In the genomic region with DNA sequence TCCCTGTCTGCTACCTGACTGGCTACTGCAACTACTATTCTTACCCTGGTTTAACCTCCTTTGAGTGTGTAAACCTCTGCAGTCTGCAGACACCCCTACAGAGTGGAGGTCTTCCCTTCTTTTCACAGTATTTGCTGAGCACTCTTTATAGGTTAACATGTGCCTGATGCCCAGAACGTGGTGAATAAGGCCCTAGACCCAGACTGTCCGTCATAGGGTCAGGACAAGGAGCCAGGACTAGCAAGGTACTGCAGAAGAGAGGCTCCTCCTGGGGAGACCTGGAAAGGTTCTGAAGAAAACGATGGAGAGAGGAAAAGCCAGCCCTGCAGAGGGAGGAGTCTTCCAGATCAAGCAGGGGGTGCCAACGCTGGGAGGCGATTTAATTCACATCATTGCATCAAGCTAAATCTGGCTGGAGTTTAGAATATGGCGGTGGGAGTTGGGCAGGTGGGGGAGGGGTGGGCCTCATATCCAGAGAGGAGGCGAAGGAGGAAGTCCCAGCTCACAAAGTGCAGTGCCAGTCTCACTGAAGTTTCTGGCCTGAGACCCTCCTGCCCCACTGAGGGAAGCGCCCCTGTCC, we compare ENCODE assay signal across 8 mouse cellular contexts. TPM values are rescaled to one million over a fixed set of nuclear protein-coding genes. Genes with fewer than 3 reads are reported as not detected.
DNase-seq lines count a peak whose midpoint lies in the region; ATAC-seq lines count a peak whose summit lies in the region.

No protein-coding gene starts in this region.

- H3K4me1 ChIP-seq in heart, embryonic 12.5 days (replicated peaks) = peaks cover 10% of the 10 kb centered on the region
- H3K4me1 ChIP-seq in hindbrain, embryonic 11.5 days (replicated peaks; ENCODE audit: control insufficient read depth, insufficient read depth, low read length) = peaks cover 5% of the 10 kb centered on the region
- H3K4me1 ChIP-seq in midbrain, embryonic 11.5 days (ENCODE audit: control insufficient read depth, insufficient read depth, low read length) = peaks cover 18% of the 10 kb centered on the region

- peak overlapping the region; percentile 98 for H3K4me2 ChIP-seq in heart, embryonic 12.5 days
- H3K4me2 ChIP-seq in hindbrain, embryonic 11.5 days (replicated peaks; ENCODE audit: low read depth, low read length) = peak overlapping the region; percentile 99
- peak overlapping the region; percentile 100 for H3K4me2 ChIP-seq in midbrain, embryonic 11.5 days

- no peak overlapping the region; the same call in 1 of the 2 replicates for H3K27ac ChIP-seq in heart, embryonic 12.5 days (ENCODE audit: poor library complexity, severe bottlenecking)
- H3K27ac ChIP-seq in hindbrain, embryonic 11.5 days (ENCODE audit: low read depth, low read length) = peak overlapping the region; percentile 70
- H3K27ac ChIP-seq in midbrain, embryonic 11.5 days (ENCODE audit: low read depth, low read length) = peak overlapping the region; percentile 79; the same call in 1 of the 2 replicates

- H3K9ac ChIP-seq in heart, embryonic 12.5 days = peak overlapping the region; percentile 89
- H3K9ac ChIP-seq in hindbrain, embryonic 11.5 days (ENCODE audit: low read depth, low read length) = no peak overlapping the region; the same call in 1 of the 2 replicates
- H3K9ac ChIP-seq in midbrain, embryonic 11.5 days (ENCODE audit: low read length) = peak overlapping the region; percentile 98

- 32% methylated on average over 8 of the region's 8 CpGs for WGBS in heart, embryonic 12.5 days
- WGBS in hindbrain, embryonic 11.5 days = 35% methylated on average over 8 of the region's 8 CpGs
- WGBS in midbrain, embryonic 11.5 days = 17% methylated on average over 8 of the region's 8 CpGs

- peak overlapping the region; percentile 82 for H3K4me3 ChIP-seq in heart, embryonic 12.5 days
- H3K4me3 ChIP-seq in hindbrain, embryonic 11.5 days (ENCODE audit: low read depth, low read length) = peak overlapping the region; percentile 77
- H3K4me3 ChIP-seq in midbrain, embryonic 11.5 days (ENCODE audit: low read depth, low read length) = peak overlapping the region; percentile 85

- 0 out of 2 replicates have a peak, but pooled peaks cover 4% of the 10 kb centered on the region for H3K9me3 ChIP-seq in heart, embryonic 12.5 days (replicated peaks)
- peaks cover 3% of the 10 kb centered on the region; the same call in 1 of the 2 replicates for H3K9me3 ChIP-seq in hindbrain, embryonic 11.5 days (ENCODE audit: control insufficient read depth, low read length)
- H3K9me3 ChIP-seq in midbrain, embryonic 11.5 days (ENCODE audit: control insufficient read depth, low read length) = peaks cover 8% of the 10 kb centered on the region; the same call in 1 of the 2 replicates

- H3K36me3 ChIP-seq in heart, embryonic 12.5 days = no peaks in the 10 kb centered on the region
- H3K36me3 ChIP-seq in hindbrain, embryonic 11.5 days (ENCODE audit: control insufficient read depth, insufficient read depth, low read length) = no peaks in the 10 kb centered on the region
- H3K36me3 ChIP-seq in midbrain, embryonic 11.5 days (ENCODE audit: control insufficient read depth, insufficient read depth, low read length) = no peaks in the 10 kb centered on the region

- H3K27me3 ChIP-seq in heart, embryonic 12.5 days (replicated peaks) = peaks cover 5% of the 10 kb centered on the region; the same call in 1 of the 2 replicates
- peaks cover 2% of the 10 kb centered on the region; the same call in 1 of the 2 replicates for H3K27me3 ChIP-seq in hindbrain, embryonic 11.5 days (ENCODE audit: control insufficient read depth, insufficient read depth, low read length)
- no peaks in the 10 kb centered on the region for H3K27me3 ChIP-seq in midbrain, embryonic 11.5 days (ENCODE audit: control insufficient read depth, insufficient read depth, low read length)

- ATAC-seq in heart, embryonic 12.5 days (ENCODE audit: insufficient number of reproducible peaks, low FRiP score) = no peak
- ATAC-seq in hindbrain, embryonic 11.5 days (ENCODE audit: low FRiP score) = no peak
- no peak for ATAC-seq in midbrain, embryonic 11.5 days (ENCODE audit: low FRiP score)
- ATAC-seq in megakaryocyte progenitor cell, adult 5-6 weeks (replicated peaks; ENCODE audit: poor library complexity) = no peak

- no peak for DNase-seq in heart, postnatal 10 days
- peak; percentile 32 for DNase-seq in brain, adult 2 months (ENCODE audit: low read depth, low spot score)
- DNase-seq in hindbrain, embryonic 11.5 days (ENCODE audit: low spot score) = peak; percentile 39
- peak; percentile 92 for DNase-seq in midbrain, embryonic 11.5 days (ENCODE audit: low spot score, missing footprints)
- no peak for DNase-seq in layer of hippocampus, postnatal 25 days (ENCODE audit: extremely low spot score in 1 of 2, low spot score in 1 of 2)
- no peak for DNase-seq in left cerebral cortex, adult 11 months (ENCODE audit: low spot score)

- intact Hi-C loops in heart, postnatal 10 days (cut with DNase I) = no loop called here

RNA-seq across cellular contexts. Expression of gene Igdcc4, which starts 2.0 kb away (rescaled TPM):
- 12.9 and 13.0 TPM in 2 replicates for polyA plus RNA-seq in heart, embryonic 12.5 days (2016; fragmentation: Nextera tagmentation; extraction: Ambion mirVana)
- total RNA-seq in heart, postnatal 10 days (2021) = 10 to 100 TPM; 14.4 to 15.6 TPM
- polyA plus RNA-seq in hindbrain, embryonic 11.5 days (2014; fragmentation: Nextera tagmentation; extraction: Ambion mirVana) = 8.8 and 10.3 TPM in 2 replicates
- polyA plus RNA-seq in midbrain, embryonic 11.5 days (2014; fragmentation: Nextera tagmentation; extraction: Ambion mirVana) = 13.0 and 13.3 TPM in 2 replicates
- total RNA-seq in layer of hippocampus, postnatal 25 days (2021) = 10 to 100 TPM; 30.5 to 33.1 TPM
- total RNA-seq in megakaryocyte progenitor cell, adult 5-6 weeks (2015) = 0.02 TPM in 1 of 2 replicates, not detected in the other
- under 0.01 and 0.07 TPM in 2 replicates for total RNA-seq in megakaryocyte progenitor cell, adult 5-6 weeks (2017)

RNA-seq across cellular contexts. Expression of gene Igdcc3, which starts 37.7 kb away (rescaled TPM):
- polyA plus RNA-seq in heart, embryonic 12.5 days (2016; fragmentation: Nextera tagmentation; extraction: Ambion mirVana) = 4.8 and 5.5 TPM in 2 replicates
- total RNA-seq in heart, postnatal 10 days (2021) = under 1 TPM; 0.22 to 0.40 TPM
- polyA plus RNA-seq in hindbrain, embryonic 11.5 days (2014; fragmentation: Nextera tagmentation; extraction: Ambion mirVana) = 46.0 and 49.6 TPM in 2 replicates
- 115 and 145 TPM in 2 replicates for polyA plus RNA-seq in midbrain, embryonic 11.5 days (2014; fragmentation: Nextera tagmentation; extraction: Ambion mirVana)
- total RNA-seq in layer of hippocampus, postnatal 25 days (2021) = 1 to 10 TPM; 3.8 to 4.7 TPM
- total RNA-seq in megakaryocyte progenitor cell, adult 5-6 weeks (2015) = not detected in 2 replicates
- not detected in 2 replicates for total RNA-seq in megakaryocyte progenitor cell, adult 5-6 weeks (2017)

Comparison
In these comparisons a context has a peak if more than half of its experiments do, and no peak if none do; other contexts are left out.
1. DNase-seq: peak in brain, adult 2 months (single experiment), hindbrain, embryonic 11.5 days (single experiment) and midbrain, embryonic 11.5 days (single experiment); none in heart, postnatal 10 days (0 of 2), layer of hippocampus, postnatal 25 days (0 of 2) and left cerebral cortex, adult 11 months (single experiment).
2. RNA of gene Igdcc4, which starts 2.0 kb away (total RNA-seq): 30.5 to 33.1 TPM in layer of hippocampus, postnatal 25 days and 14.4 to 15.6 TPM in heart, postnatal 10 days; under 0.01 to 0.07 TPM in megakaryocyte progenitor cell, adult 5-6 weeks; every median in the first group is over 10 times any median in the second.
3. Peak in every context shown above with its lines, with median percentiles within 50 percentile points of each other: H3K4me2 ChIP-seq and H3K4me3 ChIP-seq.